Mouse (Mus musculus) lung, embryonic 14.5 days (tissue): Measurements from ENCODE around the gene Neurod4. TPM values are rescaled to one million over a fixed set of nuclear protein-coding genes. Genes with fewer than 3 reads are reported as not detected.
"Not testable (repeated sequence)": the region's sequence is repeated elsewhere in the genome, so short reads cannot be mapped to it uniquely, and the experiment has no call there.

Experiments
- ATAC-seq: fragments of 200-750 bp; cut with Nextera tagmentation; 2 replicates; pipeline ENCODE4 v1.8.0; 2017; ENCODE audit warnings: mild to moderate bottlenecking, moderate TSS enrichment, moderate library complexity; ENCODE audit not compliant: insufficient read depth
- DNase-seq: peaks from one replicate; pipeline ENCODE4 v3.0.0-alpha.2; 2015
- H3K27ac ChIP-seq: fragments of 300-500 bp; sonication (generic); 2 replicates; pipeline ENCODE4 v1.5.1; 2014; ENCODE audit warnings: low read depth, mild to moderate bottlenecking, moderate library complexity
- H3K27me3 ChIP-seq: fragments of 300-500 bp; sonication (generic); 2 replicates; pipeline ENCODE4 v1.6.1; 2014; ENCODE audit warnings: low read length, control low read depth; ENCODE audit not compliant: insufficient read depth
- H3K36me3 ChIP-seq: fragments of 300-500 bp; sonication (generic); 2 replicates; pipeline ENCODE4 v1.6.1; 2014; ENCODE audit warnings: control low read depth; ENCODE audit not compliant: insufficient read depth
- H3K4me1 ChIP-seq: fragments of 300-500 bp; sonication (generic); 2 replicates; pipeline ENCODE4 v1.6.1; 2014; ENCODE audit warnings: antibody characterized with exemption, control low read depth; ENCODE audit not compliant: insufficient read depth
- H3K4me2 ChIP-seq: fragments of 300-500 bp; sonication (generic); 2 replicates; pipeline ENCODE4 v1.6.1; 2014; ENCODE audit warnings: mild to moderate bottlenecking
- H3K4me3 ChIP-seq: fragments of 300-500 bp; sonication (generic); 2 replicates; pipeline ENCODE4 v1.5.1; 2014; ENCODE audit warnings: low read depth, low read length
- H3K9ac ChIP-seq: fragments of 300-500 bp; sonication (generic); 2 replicates; pipeline ENCODE4 v1.6.1; 2014
- H3K9me3 ChIP-seq: fragments of 300-500 bp; sonication (generic); 2 replicates; pipeline ENCODE4 v1.6.1; 2016; ENCODE audit warnings: low read depth, low read length, control low read depth
- CTCF ChIP-seq: IDR thresholded peaks from 2 replicates; pipeline ENCODE4 v1.5.1; 2016; ENCODE audit warnings: antibody characterized with exemption, low read depth
- WGBS: fragments of 180-500 bp; shearing (Covaris S2); extraction: QIAGEN DNeasy Blood & Tissue Kit; methylation state at CpG from one replicate; pipeline ENCODE4 v1.1.7; 2014; 5-methylcytosine and 5-hydroxymethylcytosine counted together
- polyA plus RNA-seq: library from polyadenylated mRNA; unstranded; fragments of >200 nt; fragmentation: Nextera tagmentation; extraction: Ambion mirVana; gene quantifications from 2 replicates; pipeline ENCODE4 v1.2.1, GENCODE M21; 2014

Gene Neurod4
- polyA plus RNA-seq, 1 experiment from 2014 or later = not detected

GRCm38 (mm10) chr10:130314110-130314829, 34.2 kb upstream of the Neurod4 start:
- Histone ChIP-seq H3K9me3 (no peaks in the 10 kb centered on the region), H3K4me1 (no peaks in the 10 kb centered on the region), H3K9ac (no peak overlapping the region), H3K27me3 (no peaks in the 10 kb centered on the region), H3K36me3 (no peaks in the 10 kb centered on the region), H3K27ac (no peak overlapping the region), H3K4me2 (no peak overlapping the region), H3K4me3 (no peak overlapping the region)
- ATAC-seq = peak; percentile 95; the same call in 1 of the 2 replicates
- peak; percentile 65 for DNase-seq
- whole genome bisulfite sequencing = 67% methylated on average over 2 of the region's 2 CpGs
- no peak for TF ChIP-seq CTCF

GRCm38 (mm10) chr10:130313531-130313930, 33.5 kb upstream of the Neurod4 start:
- Histone ChIP-seq H3K27me3 (no peaks in the 10 kb centered on the region), H3K4me2 (no peak overlapping the region), H3K4me3 (no peak overlapping the region), H3K36me3 (no peaks in the 10 kb centered on the region), H3K9me3 (no peaks in the 10 kb centered on the region), H3K27ac (no peak overlapping the region), H3K4me1 (no peaks in the 10 kb centered on the region), H3K9ac (no peak overlapping the region)
- ATAC-seq (peak; percentile 52; the same call in 1 of the 2 replicates), DNase-seq (peak; percentile 9)
- WGBS = 50% methylated on average over 1 of the region's 1 CpGs
- TF ChIP-seq CTCF = 0 out of 2 replicates have a peak, but pooled peaks have one; percentile 29

GRCm38 (mm10) chr10:130311534-130312227, 31.6 kb upstream of the Neurod4 start:
- WGBS = 74% methylated on average over 2 of the region's 2 CpGs
- Histone ChIP-seq H3K27ac (no peak overlapping the region), H3K27me3 (no peaks in the 10 kb centered on the region), H3K9me3 (no peaks in the 10 kb centered on the region), H3K9ac (no peak overlapping the region), H3K36me3 (no peaks in the 10 kb centered on the region), H3K4me3 (no peak overlapping the region), H3K4me1 (no peaks in the 10 kb centered on the region), H3K4me2 (no peak overlapping the region)
- ATAC-seq (no peak), DNase-seq (no peak)
- no peak for TF ChIP-seq CTCF

- not testable (repeated sequence) for H3K36me3 ChIP-seq, H3K27ac ChIP-seq, H3K27me3 ChIP-seq, H3K9me3 ChIP-seq, H3K4me1 ChIP-seq, H3K9ac ChIP-seq, ATAC-seq, H3K4me3 ChIP-seq, H3K4me2 ChIP-seq, DNase-seq
- 75% methylated on average over 3 of the region's 5 CpGs for WGBS
Measured at GRCm38 (mm10) chr10:130304138-130304537, 24.1 kb upstream of the Neurod4 start.

- H3K4me3 ChIP-seq, H3K4me2 ChIP-seq, H3K4me1 ChIP-seq, H3K27ac ChIP-seq, H3K9me3 ChIP-seq, H3K9ac ChIP-seq, ATAC-seq, H3K27me3 ChIP-seq, H3K36me3 ChIP-seq: not testable (repeated sequence)
- peak; percentile 57 for TF ChIP-seq CTCF
- WGBS = 19% methylated on average over 4 of the region's 4 CpGs
- DNase-seq = peak; percentile 50
Measured at GRCm38 (mm10) chr10:130298748-130299147, 18.7 kb upstream of the Neurod4 start.

- H3K4me2 ChIP-seq = no peak overlapping the region
- 27% methylated on average over 3 of the region's 3 CpGs for WGBS
- no peaks in the 10 kb centered on the region for H3K36me3 ChIP-seq
- no peak for DNase-seq
- no peak for TF ChIP-seq CTCF
- no peaks in the 10 kb centered on the region for H3K9me3 ChIP-seq
- no peak for ATAC-seq
- no peak overlapping the region for H3K4me3 ChIP-seq
- H3K27ac ChIP-seq = no peak overlapping the region
- no peaks in the 10 kb centered on the region for H3K27me3 ChIP-seq
- H3K4me1 ChIP-seq = no peaks in the 10 kb centered on the region
- H3K9ac ChIP-seq = no peak overlapping the region
Measured at GRCm38 (mm10) chr10:130293741-130294408, 13.8 kb upstream of the Neurod4 start.

GRCm38 (mm10) chr10:130288007-130288406, 8.0 kb upstream of the Neurod4 start:
- Histone ChIP-seq H3K27ac (no peak overlapping the region), H3K4me1 (no peaks in the 10 kb centered on the region), H3K36me3 (no peaks in the 10 kb centered on the region), H3K4me3 (no peak overlapping the region), H3K27me3 (no peaks in the 10 kb centered on the region), H3K9ac (no peak overlapping the region), H3K4me2 (no peak overlapping the region), H3K9me3 (no peaks in the 10 kb centered on the region)
- TF ChIP-seq CTCF = no peak
- WGBS = 59% methylated on average over 3 of the region's 3 CpGs
- DNase-seq = no peak
- ATAC-seq = no peak
